Mouse (Mus musculus) lung, adult 2 months (tissue): ENCODE measurements around the gene Catsperd.

Experiments used
- CTCF ChIP-seq: fragments of 200-500 bp; IDR thresholded peaks from 2 replicates; pipeline ENCODE4 v1.5.1; 2011; ENCODE audit warnings: mild to moderate bottlenecking, low read length, control low read depth; ENCODE audit not compliant: insufficient read depth
- POLR2A ChIP-seq: fragments of 200-500 bp; IDR thresholded peaks from 2 replicates; pipeline ENCODE4 v1.6.1; 2011; ENCODE audit warnings: low read depth, mild to moderate bottlenecking, control low read depth, low read length, borderline replicate concordance; ENCODE audit errors: extremely low read depth

- TF ChIP-seq CTCF, result no peak
- peak; percentile 89; the same call in 1 of the 2 replicates for TF ChIP-seq POLR2A
These were observed 43.4 kb upstream of the Catsperd start, which contains the start of the genes Safb2 and Safb for GRCm38 (mm10) chr17:56584257-56585130.
